Mouse (Mus musculus) thymus, postnatal 4 days (tissue): ENCODE results near the gene Vipr2.

ENCODE experiments used
- DNase-seq: peaks from one replicate; pipeline ENCODE4 v3.0.0; 2021

Vipr2 gene

GRCm38 (mm10) chr12:116097166-116097565, 19.6 kb downstream of the Vipr2 start:
- DNase-seq: no peak

GRCm38 (mm10) chr12:116101945-116102344, 24.4 kb downstream of the Vipr2 start:
- DNase-seq: no peak

- no peak for DNase-seq
These were observed 32.2 kb downstream of the Vipr2 start for GRCm38 (mm10) chr12:116109451-116110353.

GRCm38 (mm10) chr12:116111007-116111694, 33.6 kb downstream of the Vipr2 start:
- DNase-seq: no peak

- no peak for DNase-seq
These were observed 38.3 kb downstream of the Vipr2 start for GRCm38 (mm10) chr12:116115781-116116180.

GRCm38 (mm10) chr12:116116455-116116854, 38.9 kb downstream of the Vipr2 start:
- no peak for DNase-seq

GRCm38 (mm10) chr12:116117352-116117929, 39.9 kb downstream of the Vipr2 start:
- no peak for DNase-seq

GRCm38 (mm10) chr12:116119001-116119400, 41.5 kb downstream of the Vipr2 start:
- no peak for DNase-seq

GRCm38 (mm10) chr12:116123786-116124185, 46.3 kb downstream of the Vipr2 start:
- DNase-seq: no peak

GRCm38 (mm10) chr12:116130936-116131335, 53.4 kb downstream of the Vipr2 start:
- no peak for DNase-seq

GRCm38 (mm10) chr12:116132909-116133308, 55.4 kb downstream of the Vipr2 start:
- no peak for DNase-seq

GRCm38 (mm10) chr12:116135906-116136305, 58.4 kb downstream of the Vipr2 start:
- no peak for DNase-seq

GRCm38 (mm10) chr12:116138322-116139205, 61.0 kb downstream of the Vipr2 start:
- DNase-seq: peak; percentile 82

GRCm38 (mm10) chr12:116140605-116141004, 63.1 kb downstream of the Vipr2 start:
- DNase-seq: no peak

GRCm38 (mm10) chr12:116141816-116142215, 64.3 kb downstream of the Vipr2 start:
- no peak for DNase-seq

GRCm38 (mm10) chr12:116142464-116142863, 64.9 kb downstream of the Vipr2 start:
- no peak for DNase-seq

GRCm38 (mm10) chr12:116145246-116145645, 67.7 kb downstream of the Vipr2 start:
- DNase-seq: peak; percentile 64

- DNase-seq: no peak
These were observed 68.2 kb downstream of the Vipr2 start for GRCm38 (mm10) chr12:116145686-116146085.

GRCm38 (mm10) chr12:116146996-116147634, 69.6 kb downstream of the Vipr2 start:
- DNase-seq: peak; percentile 41

- no peak for DNase-seq
These were observed 75.4 kb downstream of the Vipr2 start for GRCm38 (mm10) chr12:116152866-116153428.

GRCm38 (mm10) chr12:116156792-116157532, 79.4 kb downstream of the Vipr2 start:
- DNase-seq: no peak
